ENCODE assay signal across 9 mouse cellular contexts in genomic region chr15:8447193-8447767, GRCm38 (mm10). TPM values are rescaled to one million over a fixed set of nuclear protein-coding genes. Genes with fewer than 3 reads are reported as not detected.
DNase-seq lines count a peak whose midpoint lies in the region; ATAC-seq and TF ChIP-seq lines count a peak whose summit lies in the region.
"Had no signal": no experiment of that assay in that cellular context is flagged by ENCODE, and none has a peak within 500 bp of the region (broad histone marks: within the 10 kb centered on the region; RNA-seq: fewer than 3 reads in every experiment).

No protein-coding gene starts in this region.

- H3K9ac ChIP-seq in heart, embryonic 16.5 days (ENCODE audit: low read length): 0 out of 2 replicates have a peak overlapping the region, but pooled peaks have one; percentile 4
- H3K9ac ChIP-seq in MEL (ENCODE audit: control insufficient read depth, low read depth, low read length, poor library complexity, severe bottlenecking): peak overlapping the region; percentile 30
- peak overlapping the region; percentile 35; the same call in 1 of the 2 replicates for H3K9ac ChIP-seq in hindbrain, embryonic 13.5 days
- no peak overlapping the region for H3K9ac ChIP-seq in midbrain, embryonic 13.5 days (replicated peaks)

- TF ChIP-seq RAD21 in MEL (IDR thresholded peaks at IDR 0.05; ENCODE audit: low read depth, low read length): no peak

- no peak overlapping the region for H3K27ac ChIP-seq in heart, embryonic 16.5 days (ENCODE audit: low read length)
- no peak overlapping the region for H3K27ac ChIP-seq in MEL (ENCODE audit: control insufficient read depth, low read depth, low read length)
- no peak overlapping the region for H3K27ac ChIP-seq in hindbrain, embryonic 13.5 days
- H3K27ac ChIP-seq in midbrain, embryonic 13.5 days: no peak overlapping the region

- no peaks in the 10 kb centered on the region for H3K36me3 ChIP-seq in heart, embryonic 16.5 days (ENCODE audit: control insufficient read depth, insufficient read depth)
- H3K36me3 ChIP-seq in MEL (ENCODE audit: control insufficient read depth in 1 of 2, insufficient read depth in 2 of 2, low read length in 2 of 2): peaks cover 0 to 13% of the 10 kb centered on the region in 2 experiments; a peak in 2 of 4 replicates
- H3K36me3 ChIP-seq in hindbrain, embryonic 13.5 days: no peaks in the 10 kb centered on the region
- no peaks in the 10 kb centered on the region for H3K36me3 ChIP-seq in midbrain, embryonic 13.5 days

- H3K27me3 ChIP-seq in heart, embryonic 16.5 days (ENCODE audit: control insufficient read depth, insufficient read depth, low read length): no peaks in the 10 kb centered on the region
- no peaks in the 10 kb centered on the region for H3K27me3 ChIP-seq in MEL (ENCODE audit: control insufficient read depth in 1 of 2, insufficient read depth in 2 of 2, low read length in 2 of 2)
- H3K27me3 ChIP-seq in hindbrain, embryonic 13.5 days: no peaks in the 10 kb centered on the region
- H3K27me3 ChIP-seq in midbrain, embryonic 13.5 days: no peaks in the 10 kb centered on the region
- H3K27me3 ChIP-seq: Patski had no signal

- peaks cover 48% of the 10 kb centered on the region for H3K79me2 ChIP-seq in MEL (ENCODE audit: control insufficient read depth, insufficient read depth, low read length, poor library complexity)

- peaks cover 13% of the 10 kb centered on the region for H3K4me1 ChIP-seq in heart, embryonic 16.5 days (ENCODE audit: control insufficient read depth, insufficient read depth, low read length)
- H3K4me1 ChIP-seq in MEL (ENCODE audit: control insufficient read depth in 1 of 2, insufficient read depth in 2 of 2, low read length in 2 of 2): peaks cover 6 to 15% of the 10 kb centered on the region in 2 experiments
- peaks cover 33% of the 10 kb centered on the region for H3K4me1 ChIP-seq in hindbrain, embryonic 13.5 days (replicated peaks)
- H3K4me1 ChIP-seq in midbrain, embryonic 13.5 days (replicated peaks): peaks cover 30% of the 10 kb centered on the region

- no peaks in the 10 kb centered on the region for H3K9me3 ChIP-seq in heart, embryonic 16.5 days (replicated peaks; ENCODE audit: control insufficient read depth, low read length)
- no peaks in the 10 kb centered on the region for H3K9me3 ChIP-seq in MEL (replicated peaks; ENCODE audit: insufficient read depth, low read length)
- no peaks in the 10 kb centered on the region for H3K9me3 ChIP-seq in hindbrain, embryonic 13.5 days
- no peaks in the 10 kb centered on the region for H3K9me3 ChIP-seq in midbrain, embryonic 13.5 days

- no peak for DNase-seq in heart, postnatal 10 days
- peak; percentile 69 for DNase-seq in MEL (ENCODE audit: low read depth, low spot score)
- DNase-seq in left cerebral cortex, postnatal 4 days: no peak
- DNase-seq in left cerebral cortex, postnatal 36 days (ENCODE audit: low spot score in 2 of 2): no peak
- DNase-seq in left cerebral cortex, adult 9 months (ENCODE audit: low spot score in 2 of 2): no peak

- no peak overlapping the region; the same call in 1 of the 2 replicates for H3K4me3 ChIP-seq in heart, embryonic 16.5 days (ENCODE audit: low read length)
- H3K4me3 ChIP-seq in MEL (ENCODE audit: control insufficient read depth in 1 of 2, insufficient read depth in 1 of 2, low read depth in 2 of 2, low read length in 2 of 2): peak overlapping the region; percentile 32 to 64
- H3K4me3 ChIP-seq in hindbrain, embryonic 13.5 days: peak overlapping the region; percentile 14; the same call in 1 of the 2 replicates
- peak overlapping the region; percentile 20; the same call in 1 of the 2 replicates for H3K4me3 ChIP-seq in midbrain, embryonic 13.5 days (replicated peaks)

- intact Hi-C loops in heart, postnatal 10 days (cut with DNase I): no loop called here
- intact Hi-C loops in left cerebral cortex, postnatal 4 days (cut with DNase I): loop anchor here (5.0 to 10.0 kb wide), 2 partner anchors 62 to 140 kb away; no protein-coding TSS in a partner anchor
- intact Hi-C loops in left cerebral cortex, postnatal 36 days (cut with DNase I): loop anchor here (5.0 kb wide), 2 partner anchors 65 to 120 kb away; no protein-coding TSS in a partner anchor

- peak in 1 of 2 experiments; percentile 32; a peak in 2 of 4 replicates for TF ChIP-seq EP300 in MEL (IDR thresholded peaks at IDR 0.05; ENCODE audit: low read depth in 1 of 2, low read length in 2 of 2)

- ATAC-seq in heart, embryonic 16.5 days (replicated peaks; ENCODE audit: extremely low read depth, insufficient read depth, low FRiP score): no peak
- ATAC-seq in hindbrain, embryonic 13.5 days (ENCODE audit: low FRiP score): no peak
- no peak for ATAC-seq in midbrain, embryonic 13.5 days

- TF ChIP-seq CTCF in MEL (IDR thresholded peaks at IDR 0.05 in 2 of 3, conservative IDR thresholded peaks at IDR 0.05 in 1 of 3; ENCODE audit: control insufficient read depth in 1 of 3, insufficient read depth in 1 of 3, low read depth in 2 of 3, low read length in 3 of 3, poor library complexity in 1 of 3, severe bottlenecking in 1 of 3): no peak

- peak overlapping the region; percentile 83 for H3K4me2 ChIP-seq in heart, embryonic 16.5 days (ENCODE audit: low read depth, low read length)
- H3K4me2 ChIP-seq in hindbrain, embryonic 13.5 days: peak overlapping the region; percentile 98
- H3K4me2 ChIP-seq in midbrain, embryonic 13.5 days (replicated peaks): peak overlapping the region; percentile 98

- TF ChIP-seq POLR2A in MEL (IDR thresholded peaks at IDR 0.05; ENCODE audit: control insufficient read depth in 1 of 2, insufficient read depth in 1 of 2, low read depth in 1 of 2, low read length in 2 of 2, poor library complexity in 1 of 2): no peak

- 57% methylated on average over 8 of the region's 8 CpGs for WGBS in heart, embryonic 16.5 days
- WGBS in hindbrain, embryonic 13.5 days: 71% methylated on average over 8 of the region's 8 CpGs
- 71% methylated on average over 8 of the region's 8 CpGs for WGBS in midbrain, embryonic 13.5 days

TF ChIP-seq in MEL, 35 proteins besides CTCF, POLR2A, EP300 and RAD21:
- TF ChIP-seq CHD1 (IDR thresholded peaks at IDR 0.05; ENCODE audit: low read depth, low read length) (peak; percentile 61; the same call in 1 of the 2 replicates), RCOR1 (IDR thresholded peaks at IDR 0.05; ENCODE audit: low read depth, low read length) (peak; percentile 69; the same call in 1 of the 2 replicates), MXI1 (IDR thresholded peaks at IDR 0.05; ENCODE audit: low read depth, low read length) (peak; percentile 99), SIN3A (IDR thresholded peaks at IDR 0.05; ENCODE audit: low read length) (peak; percentile 92), MAX (IDR thresholded peaks at IDR 0.05; ENCODE audit: low read length) (peak; percentile 77), MYB (IDR thresholded peaks at IDR 0.05; ENCODE audit: low read depth, low read length) (no peak), GABPA (IDR thresholded peaks at IDR 0.05; ENCODE audit: low read depth, low read length) (no peak), USF1 (IDR thresholded peaks at IDR 0.05; ENCODE audit: low read depth, low read length) (peak; percentile 24; the same call in 1 of the 2 replicates), HCFC1 (IDR thresholded peaks at IDR 0.05; ENCODE audit: low read depth, low read length) (0 out of 2 replicates have a peak, but pooled peaks have one; percentile 33), KAT2A (conservative IDR thresholded peaks at IDR 0.05; ENCODE audit: low read depth, low read length) (no peak)

RNA-seq across cellular contexts. Expression of gene Nipbl, which starts 3.0 kb away (rescaled TPM):
- 10.7 and 11.1 TPM in 2 replicates for polyA plus RNA-seq in heart, embryonic 16.5 days (2015; fragmentation: Nextera tagmentation; extraction: Ambion mirVana)
- total RNA-seq in heart, postnatal 10 days (2021): 10 to 100 TPM; 34.4 to 37.6 TPM
- 21.8 and 26.4 TPM in 2 replicates for total RNA-seq in MEL (2012; rRNA removed)
- 10 to 100 TPM; 35.6 to 66.3 TPM for polyA plus RNA-seq in MEL (2012; ENCODE audit: insufficient read depth in 1 of 2, insufficient read length in 2 of 2, low read depth in 1 of 2, low replicate concordance in 2 of 2, missing spikeins in 1 of 2)
- polyA plus RNA-seq in hindbrain, embryonic 13.5 days (2015; fragmentation: Nextera tagmentation; extraction: Ambion mirVana): 17.4 and 17.9 TPM in 2 replicates
- 20.5 TPM in 2 replicates for polyA plus RNA-seq in midbrain, embryonic 13.5 days (2015; fragmentation: Nextera tagmentation; extraction: Ambion mirVana)
- 10 to 100 TPM; 42.5 to 44.9 TPM for total RNA-seq in left cerebral cortex, postnatal 4 days (2021)
- total RNA-seq in left cerebral cortex, postnatal 36 days (2021): 10 to 100 TPM; 23.5 to 34.2 TPM
